Mouse (Mus musculus) megakaryocyte, embryonic 14.5 days (primary cell): Measurements from ENCODE around the gene Cops9.

Experiments
- FLI1 ChIP-seq: IDR thresholded peaks from 2 replicates; pipeline ENCODE4 v1.6.1; 2012; ENCODE audit warnings: low read length, inconsistent platforms, mixed read lengths
- GATA1 ChIP-seq: IDR thresholded peaks from 3 replicates; pipeline ENCODE4 v1.6.1; 2012; ENCODE audit warnings: mixed read lengths, low read length, inconsistent platforms, borderline replicate concordance

DNA sequence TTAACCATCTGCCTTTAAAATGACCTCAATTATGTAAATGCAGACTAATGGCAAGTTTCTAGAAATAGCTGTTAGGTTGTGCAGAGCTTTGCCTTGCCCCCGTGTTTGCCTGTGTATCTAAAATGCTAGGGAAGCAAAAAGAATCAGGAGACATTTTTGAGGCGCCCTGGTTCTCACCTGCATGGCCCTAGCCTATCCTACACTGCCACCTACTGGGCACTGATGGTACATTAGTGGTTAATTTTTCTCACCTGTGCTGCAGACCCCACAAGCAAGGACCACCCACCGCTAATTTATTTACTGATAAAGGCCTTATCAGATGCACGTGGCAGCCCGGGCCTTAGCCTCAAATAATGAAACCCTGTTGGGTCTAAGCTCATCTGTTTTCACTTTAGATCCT, 30.8 kb downstream of the Cops9 start:
- TF ChIP-seq GATA1 (no peak), FLI1 (no peak)
